Mouse (Mus musculus) midbrain, embryonic 15.5 days (tissue): ENCODE results near the gene Scap. TPM values are rescaled to one million over a fixed set of nuclear protein-coding genes. Genes with fewer than 3 reads are reported as not detected.
A peak's percentile ranks its signal among the peaks of the same experiment; 100 is the strongest.
"Not testable (repeated sequence)": the region's sequence is repeated elsewhere in the genome, so short reads cannot be mapped to it uniquely, and the experiment has no call there.

ENCODE experiments used
- ATAC-seq: fragments of 200-750 bp; cut with Nextera tagmentation; replicated peaks from 2 replicates; pipeline ENCODE4 v1.8.0; 2017; ENCODE audit warnings: moderate TSS enrichment
- H3K27ac ChIP-seq: fragments of 300-500 bp; sonication (generic); 2 replicates; pipeline ENCODE4 v1.5.1; 2015; ENCODE audit warnings: mild to moderate bottlenecking, inconsistent platforms
- H3K27me3 ChIP-seq: fragments of 300-500 bp; sonication (generic); replicated peaks from 2 replicates; pipeline ENCODE4 v1.6.1; 2015; ENCODE audit warnings: inconsistent platforms
- H3K36me3 ChIP-seq: fragments of 300-500 bp; sonication (generic); replicated peaks from 2 replicates; pipeline ENCODE4 v1.6.1; 2015; ENCODE audit warnings: inconsistent platforms
- H3K4me1 ChIP-seq: fragments of 300-500 bp; sonication (generic); 2 replicates; pipeline ENCODE4 v1.6.1; 2015; ENCODE audit warnings: inconsistent platforms
- H3K4me2 ChIP-seq: fragments of 300-500 bp; sonication (generic); 2 replicates; pipeline ENCODE4 v1.6.1; 2015; ENCODE audit warnings: inconsistent platforms, mild to moderate bottlenecking, moderate library complexity
- H3K4me3 ChIP-seq: fragments of 300-500 bp; sonication (generic); 2 replicates; pipeline ENCODE4 v1.5.1; 2015; ENCODE audit warnings: mild to moderate bottlenecking, inconsistent platforms
- H3K9ac ChIP-seq: fragments of 300-500 bp; sonication (generic); 2 replicates; pipeline ENCODE4 v1.6.1; 2015; ENCODE audit warnings: mild to moderate bottlenecking, inconsistent platforms
- H3K9me3 ChIP-seq: fragments of 300-500 bp; sonication (generic); 2 replicates; pipeline ENCODE4 v1.6.1; 2016; ENCODE audit warnings: inconsistent platforms
- WGBS: fragments of 180-500 bp; shearing (Covaris S2); methylation state at CpG from one replicate; pipeline ENCODE4 v1.1.7; 2015; ENCODE audit warnings: mixed read lengths; 5-methylcytosine and 5-hydroxymethylcytosine counted together
- polyA plus RNA-seq: library from polyadenylated mRNA; unstranded; fragments of >200 nt; fragmentation: Nextera tagmentation; extraction: Ambion mirVana; gene quantifications from 2 replicates; pipeline ENCODE4 v1.2.1, GENCODE M21; 2015

Gene Scap
- polyA plus RNA-seq, 1 experiment from 2014 or later: 64.9 TPM

DNA sequence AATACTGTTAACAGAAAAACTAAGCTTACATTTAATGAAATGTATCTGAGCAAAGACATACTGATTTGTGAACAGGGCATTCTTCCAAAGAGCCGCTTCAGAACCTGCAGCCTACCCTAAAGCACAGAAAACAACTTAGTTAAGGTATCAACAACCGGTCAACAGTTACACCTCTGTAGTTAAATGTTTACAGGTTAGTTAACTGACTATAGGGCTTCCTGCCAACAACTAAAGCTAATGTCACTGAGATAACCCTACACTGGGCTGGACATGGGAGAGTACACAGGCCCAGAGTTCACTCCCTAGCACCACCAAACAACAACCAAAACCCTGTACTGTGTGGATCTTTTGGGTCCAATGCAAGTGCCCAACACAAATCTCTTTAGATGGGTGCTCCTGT, 69.6 kb downstream of the Scap start:
- 99% methylated on average over 2 of the region's 2 CpGs for WGBS
- ATAC-seq: no peak

GRCm38 (mm10) chr9:110403240-110403639, 70.2 kb downstream of the Scap start:
- WGBS: 84% methylated on average over 4 of the region's 4 CpGs

More for the DNA sequence above, 69.6 kb downstream of the Scap start:
- Histone ChIP-seq H3K4me1 (peaks cover 19% of the 10 kb centered on the region), H3K4me2 (no peak overlapping the region), H3K27ac (no peak overlapping the region), H3K9ac (no peak overlapping the region), H3K27me3 (no peaks in the 10 kb centered on the region), H3K4me3 (no peak overlapping the region), H3K9me3 (no peaks in the 10 kb centered on the region), H3K36me3 (peaks cover 8% of the 10 kb centered on the region; the same call in 1 of the 2 replicates)

DNA sequence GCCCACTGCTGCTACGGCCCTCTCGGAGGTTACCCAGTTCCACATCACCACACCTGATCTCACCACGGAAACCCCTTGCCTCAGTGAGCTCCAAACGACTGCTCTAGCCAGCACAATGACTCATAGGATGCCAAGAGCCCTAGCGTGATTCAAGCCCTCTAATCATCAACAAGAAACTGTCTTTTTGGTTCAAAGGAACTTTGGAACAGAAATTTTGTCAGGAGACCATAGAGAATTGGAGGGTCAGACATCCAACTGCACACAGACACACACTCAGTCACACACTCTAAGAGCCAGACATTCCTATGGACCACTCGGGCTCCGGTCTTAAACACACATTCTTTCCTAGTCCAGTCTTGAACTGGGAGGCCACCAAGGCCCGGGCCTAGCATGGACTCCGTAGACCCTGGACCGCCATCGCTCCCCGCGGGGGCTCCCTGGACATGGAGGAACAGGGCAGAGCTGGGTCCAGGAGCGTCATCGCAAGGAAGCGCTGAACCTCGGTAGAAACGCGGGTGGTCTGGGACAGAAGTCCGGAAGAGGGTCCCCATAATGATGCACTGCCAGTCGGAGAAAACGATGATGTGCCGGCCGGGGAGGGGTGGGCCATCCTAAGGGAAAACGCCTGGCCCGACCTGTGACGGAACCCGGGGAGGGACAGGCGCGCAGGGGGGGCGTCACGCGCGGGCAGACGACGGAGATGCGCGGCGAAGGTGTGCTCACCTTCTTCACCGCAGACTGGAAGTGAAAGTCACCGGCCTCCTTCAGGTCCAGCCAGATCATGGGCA, 74.4 kb downstream of the Scap start:
- Histone ChIP-seq H3K36me3 (no peaks in the 10 kb centered on the region), H3K4me1 (peaks cover 25% of the 10 kb centered on the region), H3K9ac (peak overlapping the region; percentile 87), H3K4me2 (peak overlapping the region; percentile 88), H3K27ac (peak overlapping the region; percentile 85), H3K4me3 (peak overlapping the region; percentile 86), H3K9me3 (no peaks in the 10 kb centered on the region), H3K27me3 (no peaks in the 10 kb centered on the region)
- peak; percentile 74 for ATAC-seq
- 1% methylated on average over 41 of the region's 41 CpGs for WGBS

More at GRCm38 (mm10) chr9:110403240-110403639, 70.2 kb downstream of the Scap start:
- not testable (repeated sequence) for H3K9ac ChIP-seq, H3K27ac ChIP-seq, H3K36me3 ChIP-seq, H3K4me2 ChIP-seq, H3K27me3 ChIP-seq, H3K4me3 ChIP-seq, ATAC-seq, H3K9me3 ChIP-seq
- H3K4me1 ChIP-seq: peaks cover 19% of the 10 kb centered on the region

DNA sequence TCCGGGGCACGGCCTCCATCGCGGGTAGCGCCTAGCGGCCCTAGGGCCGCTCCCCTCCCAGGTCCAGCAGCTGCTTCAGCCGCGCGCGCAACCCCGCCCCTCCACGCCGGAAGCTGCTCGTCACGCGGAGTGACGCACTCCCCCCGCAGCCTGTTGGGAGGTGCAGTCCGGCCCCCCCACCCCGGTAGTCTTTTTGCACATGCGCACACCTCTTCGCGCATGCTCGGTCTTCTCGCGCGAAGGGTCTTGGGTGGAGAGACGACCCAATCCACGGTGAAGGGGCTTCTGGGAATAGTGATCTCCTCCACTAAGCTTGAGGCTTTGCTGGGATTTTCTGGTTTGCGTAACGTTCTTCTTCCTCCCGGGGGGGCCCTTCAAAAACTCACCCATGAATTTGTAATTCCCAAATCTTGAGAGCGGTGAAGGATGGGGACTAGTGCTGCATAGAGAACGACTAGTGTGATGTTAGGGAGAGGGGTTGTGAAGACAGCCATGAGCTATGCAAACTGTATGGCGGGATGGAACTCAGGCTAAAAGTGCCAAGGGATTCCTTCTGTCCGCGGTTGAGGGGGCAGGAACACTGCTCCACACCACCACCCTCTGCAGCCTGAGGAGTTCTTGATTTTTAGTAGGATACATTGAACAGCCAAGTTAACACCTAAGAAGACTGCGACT, 75.1 kb downstream of the Scap start, which contains the start of gene Ptpn23:
Ptpn23 (minus strand) TSS at position 115 of the 675 bp plus-strand sequence.
- Histone ChIP-seq H3K9ac (peak within 1 kb of the TSS; percentile 87), H3K4me1 (peaks cover 25% of the 10 kb centered on the region), H3K9me3 (no peaks in the 10 kb centered on the region), H3K27ac (peak within 1 kb of the TSS; percentile 87), H3K4me3 (peak within 1 kb of the TSS; percentile 86), H3K36me3 (no peaks in the 10 kb centered on the region), H3K27me3 (no peaks in the 10 kb centered on the region), H3K4me2 (peak within 1 kb of the TSS; percentile 88)
- under 1% methylated on average over 39 of the region's 39 CpGs for WGBS
- peak; percentile 95 for ATAC-seq

- H3K36me3 ChIP-seq: no peaks in the 10 kb centered on the region
- WGBS: 38% methylated on average over 6 of the region's 6 CpGs
- ATAC-seq: no peak
- H3K9ac ChIP-seq: no peak overlapping the region
- H3K4me2 ChIP-seq: no peak overlapping the region
- H3K27me3 ChIP-seq: no peaks in the 10 kb centered on the region
- H3K4me1 ChIP-seq: peaks cover 17% of the 10 kb centered on the region
- no peak overlapping the region for H3K4me3 ChIP-seq
- no peaks in the 10 kb centered on the region for H3K9me3 ChIP-seq
- H3K27ac ChIP-seq: no peak overlapping the region
These were observed 78.1 kb downstream of the Scap start for GRCm38 (mm10) chr9:110410908-110411887.

DNA sequence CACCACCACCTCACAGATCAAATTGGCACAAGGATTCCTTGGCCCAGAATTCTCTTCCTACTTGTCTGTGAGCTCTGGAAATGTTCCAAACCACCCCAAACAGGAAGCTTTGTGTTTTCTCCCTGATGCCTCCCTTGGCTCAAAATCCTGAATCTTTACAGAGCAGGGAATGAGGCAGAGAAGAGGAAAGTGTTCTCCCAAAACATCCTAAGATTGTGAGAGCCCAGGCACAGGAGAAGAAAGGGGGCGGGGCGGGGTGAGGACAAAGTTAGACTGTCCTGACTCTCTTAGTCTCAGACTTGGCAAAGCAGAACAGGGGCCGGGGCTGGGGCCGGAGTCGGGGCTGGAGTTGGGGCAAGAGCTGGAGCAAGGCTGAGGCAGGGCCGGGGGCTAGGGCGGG, 79.8 kb downstream of the Scap start:
- Histone ChIP-seq H3K4me1 (peaks cover 6% of the 10 kb centered on the region; the same call in 1 of the 2 replicates), H3K27ac (no peak overlapping the region), H3K9ac (no peak overlapping the region), H3K4me3 (no peak overlapping the region), H3K27me3 (no peaks in the 10 kb centered on the region), H3K4me2 (no peak overlapping the region), H3K36me3 (no peaks in the 10 kb centered on the region), H3K9me3 (no peaks in the 10 kb centered on the region)
- 77% methylated on average over 7 of the region's 7 CpGs for WGBS
- ATAC-seq: no peak

- WGBS: 52% methylated on average over 9 of the region's 9 CpGs
These were observed 80.7 kb downstream of the Scap start for GRCm38 (mm10) chr9:110413785-110414184.

DNA sequence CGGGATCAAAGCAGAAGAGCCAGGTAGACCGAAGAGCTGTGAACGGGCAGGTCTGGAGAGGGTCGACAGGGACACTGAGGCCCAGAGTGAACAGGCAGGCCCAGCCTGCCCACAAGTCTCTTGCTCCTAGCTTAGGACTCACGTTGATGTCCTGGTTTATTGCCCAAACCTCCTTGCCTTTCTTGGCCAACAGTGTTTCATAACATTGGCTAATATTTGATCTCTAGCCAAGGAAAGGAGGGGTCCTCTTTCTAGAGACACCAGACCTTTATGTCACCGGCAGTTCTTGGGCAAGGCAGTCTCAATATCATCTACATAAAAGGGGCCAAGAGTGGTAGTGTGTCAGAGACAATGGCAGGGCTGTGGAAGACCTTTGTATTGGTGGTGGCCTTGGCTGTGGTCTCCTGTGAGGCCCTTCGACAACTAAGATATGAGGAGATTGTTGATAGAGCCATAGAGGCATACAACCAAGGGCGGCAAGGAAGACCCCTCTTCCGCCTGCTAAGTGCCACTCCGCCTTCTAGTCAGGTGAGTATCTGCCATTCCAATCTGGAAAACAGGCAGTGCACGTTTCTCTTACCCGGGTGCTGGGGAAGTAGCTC, 86.5 kb downstream of the Scap start, which contains the start of gene Ngp:
Ngp (plus strand) TSS at position 237 of the 602 bp plus-strand sequence.
- no peak within 1 kb of the TSS for H3K9ac ChIP-seq
- 92% methylated on average over 12 of the region's 12 CpGs for WGBS
- H3K4me3 ChIP-seq: no peak within 1 kb of the TSS
- H3K4me2 ChIP-seq: no peak within 1 kb of the TSS
- H3K36me3 ChIP-seq: no peaks in the 10 kb centered on the region
- H3K27me3 ChIP-seq: no peaks in the 10 kb centered on the region
- no peaks in the 10 kb centered on the region for H3K9me3 ChIP-seq
- no peak for ATAC-seq
- no peak within 1 kb of the TSS for H3K27ac ChIP-seq
- H3K4me1 ChIP-seq: no peaks in the 10 kb centered on the region

More at GRCm38 (mm10) chr9:110413785-110414184, 80.7 kb downstream of the Scap start:
- H3K4me1 ChIP-seq: peaks cover 4% of the 10 kb centered on the region; the same call in 1 of the 2 replicates
- no peaks in the 10 kb centered on the region for H3K36me3 ChIP-seq
- no peaks in the 10 kb centered on the region for H3K9me3 ChIP-seq
- H3K4me2 ChIP-seq: no peak overlapping the region
- no peak overlapping the region for H3K9ac ChIP-seq
- no peak overlapping the region for H3K4me3 ChIP-seq
- ATAC-seq: no peak
- no peak overlapping the region for H3K27ac ChIP-seq
- H3K27me3 ChIP-seq: no peaks in the 10 kb centered on the region

GRCm38 (mm10) chr9:110431241-110431640, 98.2 kb downstream of the Scap start:
- no peaks in the 10 kb centered on the region for H3K27me3 ChIP-seq
- WGBS: 68% methylated on average over 8 of the region's 8 CpGs
- ATAC-seq: no peak
- H3K9ac ChIP-seq: no peak overlapping the region
- peaks cover 33% of the 10 kb centered on the region; the same call in 1 of the 2 replicates for H3K36me3 ChIP-seq
- no peak overlapping the region for H3K4me2 ChIP-seq
- no peak overlapping the region for H3K4me3 ChIP-seq
- H3K27ac ChIP-seq: no peak overlapping the region
- no peaks in the 10 kb centered on the region for H3K4me1 ChIP-seq
- no peaks in the 10 kb centered on the region for H3K9me3 ChIP-seq

- no peak overlapping the region for H3K27ac ChIP-seq
- no peak overlapping the region for H3K4me3 ChIP-seq
- no peaks in the 10 kb centered on the region for H3K4me1 ChIP-seq
- no peak overlapping the region for H3K4me2 ChIP-seq
- H3K36me3 ChIP-seq: peaks cover 26% of the 10 kb centered on the region; the same call in 1 of the 2 replicates
- H3K9ac ChIP-seq: no peak overlapping the region
- no peaks in the 10 kb centered on the region for H3K9me3 ChIP-seq
- no peaks in the 10 kb centered on the region for H3K27me3 ChIP-seq
- 97% methylated on average over 2 of the region's 2 CpGs for WGBS
- no peak for ATAC-seq
These were observed 100.0 kb downstream of the Scap start for GRCm38 (mm10) chr9:110433045-110433444.
